Mouse (Mus musculus) right cerebral cortex, postnatal 10 days (tissue): ENCODE results near the gene Krt36.

Source experiments
- DNase-seq, 2 experiments: peaks; one replicate each; pipeline ENCODE4 v3.0.0; 2021; ENCODE audit warnings: low spot score in 2 of 2

Gene Krt36

DNA sequence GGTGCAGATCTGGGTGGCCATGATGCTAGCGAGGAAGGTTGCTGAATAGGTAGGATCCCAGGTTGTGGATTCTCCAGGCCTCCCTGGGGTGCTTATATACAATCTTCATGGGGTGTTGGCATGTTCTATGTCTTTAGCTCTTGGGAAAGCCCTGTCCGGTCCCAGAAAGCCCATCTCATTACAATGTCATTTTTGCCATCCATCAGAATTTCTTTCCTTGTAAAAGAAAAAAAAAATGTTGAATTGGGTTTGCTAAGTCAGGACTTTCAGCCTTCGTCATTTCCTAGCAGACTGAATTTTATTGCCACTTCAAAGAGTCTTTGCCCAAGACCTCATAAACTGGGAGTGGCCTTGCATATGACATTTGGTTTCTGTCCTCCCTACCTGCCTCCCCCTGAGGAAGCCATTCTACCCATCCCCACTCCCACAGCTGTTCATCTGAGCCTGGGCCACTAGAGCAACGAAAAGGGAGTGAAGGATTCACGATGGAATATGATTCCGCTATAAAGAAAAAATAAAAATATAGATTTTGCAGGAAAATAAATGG lies at the start of gene Krt36:
TSS of gene Krt36 (minus strand) at position 51 of the 547 bp plus-strand sequence.
- DNase-seq, result no peak

- DNase-seq, result no peak
Observed at GRCm38 (mm10) chr11:100148615-100149330, 43.3 kb upstream of the Krt36 start, which contains the start of gene Krt19. Gene Krt19, minus strand, starts transcription at chr11:100148665.

DNA sequence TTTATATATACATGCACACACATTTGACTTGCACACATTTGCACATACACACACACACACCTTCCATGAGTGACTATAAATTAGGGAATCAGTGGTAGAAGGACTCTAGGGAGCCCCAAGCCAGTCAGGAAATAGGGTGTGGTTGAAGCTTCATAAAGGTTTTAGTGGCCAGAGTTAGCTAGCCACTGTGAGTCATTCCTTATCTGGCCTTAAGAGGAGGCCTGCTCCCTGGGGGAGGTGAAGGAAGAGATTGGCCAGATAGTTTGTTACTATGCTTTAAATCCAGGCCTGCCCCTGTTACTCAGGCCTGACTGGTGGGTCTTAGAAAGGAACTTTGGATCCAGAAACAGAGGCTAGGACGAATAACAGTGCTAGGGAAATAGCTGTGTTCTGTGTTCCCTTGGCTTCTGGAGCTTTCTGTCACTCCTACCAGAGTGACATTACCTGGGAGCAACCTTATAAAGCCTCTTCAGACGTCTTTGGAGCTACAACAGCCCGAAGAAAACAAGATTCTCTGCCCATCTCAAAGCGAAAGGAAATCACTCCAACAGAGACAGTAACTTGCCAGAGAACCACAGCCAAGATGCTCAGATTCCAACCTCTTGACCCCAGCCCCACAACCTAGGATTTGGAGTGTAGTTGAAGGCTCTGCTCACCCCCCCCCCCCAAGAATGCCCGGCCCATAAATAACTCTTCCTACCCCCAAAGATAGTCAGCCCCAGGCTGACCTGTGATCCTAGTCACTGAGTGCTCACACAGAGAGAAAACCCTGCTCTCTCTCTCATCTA lies 42.3 kb upstream of the Krt36 start:
- DNase-seq, result no peak

GRCm38 (mm10) chr11:100145858-100146560 lies 40.6 kb upstream of the Krt36 start:
- DNase-seq, result no peak

- no peak for DNase-seq
Observed at GRCm38 (mm10) chr11:100145104-100145503, 39.7 kb upstream of the Krt36 start.

DNA sequence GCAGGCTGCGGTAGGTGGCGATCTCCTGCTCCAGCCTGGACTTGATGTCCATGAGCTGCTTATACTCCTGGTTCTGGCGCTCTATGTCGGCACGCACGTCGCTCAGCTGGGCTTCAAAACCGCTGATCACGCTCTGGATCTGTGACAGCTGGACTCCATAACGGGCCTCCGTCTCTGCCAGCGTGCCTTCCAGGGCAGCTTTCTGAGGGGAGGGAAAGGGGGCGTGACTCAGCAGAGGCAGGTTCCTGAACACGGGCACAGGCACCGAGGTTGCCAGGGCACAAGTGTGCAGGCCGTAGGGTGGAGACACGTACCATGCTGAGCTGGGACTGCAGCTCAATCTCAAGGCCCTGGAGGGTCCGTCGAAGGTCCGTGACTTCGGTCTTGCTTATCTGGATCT lies 35.5 kb upstream of the Krt36 start:
- no peak for DNase-seq

DNA sequence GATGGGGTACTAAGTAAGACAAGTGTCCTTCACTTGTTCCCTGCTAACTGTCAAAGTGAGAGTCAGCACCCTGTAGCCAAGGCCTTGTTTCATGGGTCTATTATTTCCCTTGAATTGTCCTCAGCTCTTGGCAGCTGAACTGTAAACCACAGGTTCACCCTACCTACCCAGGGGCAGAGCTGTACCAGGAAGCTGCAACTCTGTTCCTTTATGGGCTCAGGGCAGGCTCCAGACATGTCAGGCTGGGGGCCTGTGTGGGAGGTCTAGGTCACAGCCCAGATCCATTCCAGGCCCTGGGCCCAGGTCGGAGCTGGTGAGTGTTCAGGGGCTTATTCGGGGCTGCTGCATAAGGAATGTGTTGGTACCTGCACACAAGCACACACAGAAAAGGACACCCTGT lies 34.0 kb upstream of the Krt36 start:
- DNase-seq, result no peak

GRCm38 (mm10) chr11:100138809-100139208 lies 33.4 kb upstream of the Krt36 start:
- DNase-seq, result no peak

- DNase-seq, result peak in 1 of 2 experiments; percentile 32
Observed at GRCm38 (mm10) chr11:100137693-100138092, 32.3 kb upstream of the Krt36 start.

- no peak for DNase-seq
Observed at GRCm38 (mm10) chr11:100136559-100136958, 31.1 kb upstream of the Krt36 start.

- no peak for DNase-seq
Observed at GRCm38 (mm10) chr11:100135731-100136130, 30.3 kb upstream of the Krt36 start, which contains the start of gene Krt15. Gene Krt15, minus strand, starts transcription at chr11:100135928.

DNA sequence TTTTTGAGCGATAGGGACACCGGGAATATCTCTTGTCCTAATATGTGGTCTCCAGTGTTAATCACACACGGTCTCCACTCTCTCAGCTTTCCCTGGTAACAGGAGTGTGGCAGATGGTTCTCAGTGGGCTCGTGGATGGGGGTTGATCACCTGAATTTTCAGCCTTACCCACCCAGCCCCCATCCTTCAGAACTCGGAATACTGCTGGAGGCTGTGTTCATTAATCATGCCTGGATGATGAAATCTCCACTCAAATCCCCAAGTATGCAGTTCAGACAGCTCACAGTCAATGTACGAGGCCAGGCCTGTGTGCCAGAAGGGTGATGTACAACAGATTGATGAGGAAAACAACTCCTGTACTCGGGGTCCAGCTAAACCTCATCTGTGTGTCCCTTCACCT lies 19.5 kb upstream of the Krt36 start:
- DNase-seq, result no peak

GRCm38 (mm10) chr11:100121466-100121865 lies 16.0 kb upstream of the Krt36 start, which contains the start of gene Krt13:
Gene Krt13, minus strand, starts transcription at chr11:100121566.
- no peak for DNase-seq

GRCm38 (mm10) chr11:100120331-100120730 lies 14.9 kb upstream of the Krt36 start:
- DNase-seq, result no peak

DNA sequence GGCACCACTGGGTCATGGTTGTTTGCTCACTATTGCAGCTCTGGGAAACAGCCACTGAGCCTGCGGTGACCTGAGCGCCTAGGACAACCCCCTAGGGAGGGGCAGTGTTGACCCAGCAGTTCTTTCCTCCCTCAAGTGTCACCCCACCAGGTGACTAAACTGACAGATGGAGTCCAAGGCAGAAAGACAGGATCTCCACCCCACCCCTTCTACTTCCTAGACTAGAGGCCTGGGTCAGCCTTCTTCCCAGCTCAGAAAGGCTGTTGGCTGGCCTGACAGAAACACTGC lies 8.3 kb upstream of the Krt36 start:
- no peak for DNase-seq

DNA sequence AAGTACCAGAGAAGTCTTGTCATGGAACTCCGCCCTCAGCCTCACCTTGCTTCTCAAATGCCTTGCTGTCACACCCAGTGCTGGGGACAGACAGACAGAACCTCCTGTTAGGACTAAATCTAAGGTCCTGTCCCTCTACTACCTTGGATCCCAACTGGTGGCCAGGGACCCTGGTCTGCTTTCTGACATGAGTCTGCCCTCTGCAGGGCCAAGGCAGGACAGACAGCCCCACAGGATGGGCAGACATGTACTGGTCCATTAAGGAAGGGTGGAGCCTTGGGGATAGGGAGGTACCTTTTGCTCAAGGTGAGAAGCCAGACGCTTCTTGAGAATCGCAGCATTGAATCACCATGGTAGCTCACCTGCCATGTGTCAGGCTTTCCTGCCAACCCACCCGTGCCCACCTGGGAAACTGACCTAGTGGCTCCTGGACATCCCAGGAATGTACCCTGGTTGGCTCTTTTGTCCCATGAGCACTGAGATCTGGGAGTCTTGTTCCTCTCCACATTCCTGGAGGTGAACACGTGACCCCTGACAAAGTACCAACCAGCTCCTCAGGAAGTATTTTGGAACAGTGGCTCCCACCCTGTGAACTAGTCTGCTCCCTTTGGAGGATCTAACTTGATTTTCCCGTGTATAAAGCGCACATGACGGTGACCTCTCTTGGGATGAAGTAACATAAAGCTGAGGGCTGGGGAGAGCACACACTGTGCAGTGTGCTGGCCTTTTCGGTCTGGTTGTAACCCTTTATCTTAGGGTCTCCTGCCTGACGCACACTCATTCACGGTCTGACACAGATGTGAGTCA lies 7.7 kb upstream of the Krt36 start:
- DNase-seq, result no peak

DNA sequence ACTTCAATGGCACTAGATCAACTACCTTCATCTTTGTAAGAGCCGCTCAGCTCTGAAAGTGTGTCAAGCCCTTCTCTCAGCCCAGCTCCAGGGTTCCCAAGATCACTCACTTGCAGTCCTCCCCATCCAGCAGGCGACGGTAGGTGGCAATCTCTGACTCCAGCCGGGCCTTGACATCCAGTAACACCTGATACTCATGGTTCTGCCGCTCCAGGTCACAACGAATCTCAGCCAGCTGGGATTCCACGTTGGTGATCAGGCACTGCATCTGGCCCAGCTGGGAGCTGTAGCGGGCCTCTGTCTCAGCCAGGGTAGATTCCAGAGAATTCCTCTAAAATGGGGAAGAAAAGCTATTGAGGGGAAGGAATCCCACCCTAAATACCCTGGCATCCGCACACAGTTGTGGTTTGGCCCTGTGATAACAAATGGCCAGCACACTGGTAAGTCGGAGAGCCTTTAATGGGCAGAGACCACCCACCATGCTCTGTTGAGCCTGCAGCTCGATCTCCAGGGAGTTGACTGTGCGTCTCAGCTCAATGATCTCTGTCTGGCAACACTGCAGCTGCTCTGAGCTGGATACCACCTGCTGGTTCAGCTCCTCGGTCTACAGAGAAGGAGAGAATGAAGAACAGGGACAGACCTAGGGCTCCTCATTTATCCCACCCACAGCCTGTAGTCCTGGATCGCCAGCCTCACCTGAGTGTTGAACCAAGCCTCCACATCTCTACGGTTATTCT lies 2.6 kb downstream of the Krt36 start:
- DNase-seq, result no peak

GRCm38 (mm10) chr11:100100391-100100790 lies 5.0 kb downstream of the Krt36 start:
- DNase-seq, result peak in 1 of 2 experiments; percentile 28

- DNase-seq, result no peak
Observed at GRCm38 (mm10) chr11:100097819-100098218, 7.6 kb downstream of the Krt36 start.

GRCm38 (mm10) chr11:100096141-100096540 lies 9.3 kb downstream of the Krt36 start, which contains the start of gene Krt35:
Gene Krt35, minus strand, starts transcription at chr11:100096241.
- no peak for DNase-seq
